Mouse (Mus musculus): ENCODE results near the gene Ptov1. TPM values are rescaled to one million over a fixed set of nuclear protein-coding genes. Genes with fewer than 3 reads are reported as not detected.

Ptov1 gene
- polyA plus RNA-seq, 1 experiment, result 66.2 TPM

- Histone ChIP-seq H3K4me1 (ENCODE audit: control insufficient read depth, insufficient read depth, insufficient read length) (peaks cover 13% of the 10 kb centered on the region; the same call in 1 of the 2 replicates), H3K36me3 (ENCODE audit: control insufficient read depth, insufficient read depth, low read length) (no peaks in the 10 kb centered on the region), H3K27me3 (ENCODE audit: control insufficient read depth, insufficient read depth, low read length) (no peaks in the 10 kb centered on the region; the same call in 1 of the 2 replicates), H3K4me3 (ENCODE audit: extremely low read depth, insufficient read depth, insufficient read length) (no peak overlapping the region), H3K27ac (ENCODE audit: insufficient read depth, low read length) (no peak overlapping the region)
- no peak for DNase-seq (ENCODE audit: low read depth in 1 of 2, low spot score in 2 of 2)
- 70% methylated on average over 1 of the region's 1 CpGs for WGBS
- no peak for TF ChIP-seq POLR2A (IDR thresholded peaks at IDR 0.05; ENCODE audit: low read depth, low read length)
- TF ChIP-seq CTCF (IDR thresholded peaks at IDR 0.05; ENCODE audit: extremely low read depth, insufficient read depth, insufficient read length, insufficient replicate concordance), result no peak
Measured at GRCm38 (mm10) chr7:44871181-44871580, 1.6 kb upstream of the Ptov1 start.

GRCm38 (mm10) chr7:44870614-44871013 lies 1.0 kb upstream of the Ptov1 start:
- H3K27me3 ChIP-seq (ENCODE audit: control insufficient read depth, insufficient read depth, low read length), result no peaks in the 10 kb centered on the region; the same call in 1 of the 2 replicates
- TF ChIP-seq CTCF (IDR thresholded peaks at IDR 0.05; ENCODE audit: extremely low read depth, insufficient read depth, insufficient read length, insufficient replicate concordance), result no peak
- TF ChIP-seq POLR2A (IDR thresholded peaks at IDR 0.05; ENCODE audit: low read depth, low read length), result no peak
- no peak for DNase-seq (ENCODE audit: low read depth in 1 of 2, low spot score in 2 of 2)
- WGBS, result 88% methylated on average over 6 of the region's 6 CpGs
- peaks cover 13% of the 10 kb centered on the region; the same call in 1 of the 2 replicates for H3K4me1 ChIP-seq (ENCODE audit: control insufficient read depth, insufficient read depth, insufficient read length)
- no peak overlapping the region for H3K27ac ChIP-seq (ENCODE audit: insufficient read depth, low read length)
- H3K4me3 ChIP-seq (ENCODE audit: extremely low read depth, insufficient read depth, insufficient read length), result no peak overlapping the region
- H3K36me3 ChIP-seq (ENCODE audit: control insufficient read depth, insufficient read depth, low read length), result no peaks in the 10 kb centered on the region

- Histone ChIP-seq H3K36me3 (ENCODE audit: control insufficient read depth, insufficient read depth, low read length) (0 out of 2 replicates have a peak, but pooled peaks cover 5% of the 10 kb centered on the region), H3K27me3 (ENCODE audit: control insufficient read depth, insufficient read depth, low read length) (no peaks in the 10 kb centered on the region; the same call in 1 of the 2 replicates), H3K4me3 (ENCODE audit: extremely low read depth, insufficient read depth, insufficient read length) (peak overlapping the region; percentile 60), H3K27ac (ENCODE audit: insufficient read depth, low read length) (peak overlapping the region; percentile 79), H3K4me1 (ENCODE audit: control insufficient read depth, insufficient read depth, insufficient read length) (peaks cover 13% of the 10 kb centered on the region; the same call in 1 of the 2 replicates)
- WGBS, result under 1% methylated on average over 103 of the region's 108 CpGs
- TF ChIP-seq POLR2A (IDR thresholded peaks at IDR 0.05; ENCODE audit: low read depth, low read length) (no peak), CTCF (IDR thresholded peaks at IDR 0.05; ENCODE audit: extremely low read depth, insufficient read depth, insufficient read length, insufficient replicate concordance) (no peak)
- no peak for DNase-seq (ENCODE audit: low read depth in 1 of 2, low spot score in 2 of 2)
Measured at GRCm38 (mm10) chr7:44868919-44869696, 480 bp downstream of the Ptov1 start.

- peak overlapping the region; percentile 60; the same call in 1 of the 2 replicates for H3K4me3 ChIP-seq (ENCODE audit: extremely low read depth, insufficient read depth, insufficient read length)
- no peaks in the 10 kb centered on the region; the same call in 1 of the 2 replicates for H3K27me3 ChIP-seq (ENCODE audit: control insufficient read depth, insufficient read depth, low read length)
- no peak overlapping the region for H3K27ac ChIP-seq (ENCODE audit: insufficient read depth, low read length)
- H3K4me1 ChIP-seq (ENCODE audit: control insufficient read depth, insufficient read depth, insufficient read length), result peaks cover 13% of the 10 kb centered on the region; the same call in 1 of the 2 replicates
- 19% methylated on average over 16 of the region's 16 CpGs for WGBS
- peaks cover 10% of the 10 kb centered on the region for H3K36me3 ChIP-seq (ENCODE audit: control insufficient read depth, insufficient read depth, low read length)
- TF ChIP-seq CTCF (IDR thresholded peaks at IDR 0.05; ENCODE audit: extremely low read depth, insufficient read depth, insufficient read length, insufficient replicate concordance) (no peak), POLR2A (IDR thresholded peaks at IDR 0.05; ENCODE audit: low read depth, low read length) (no peak)
- no peak for DNase-seq (ENCODE audit: low read depth in 1 of 2, low spot score in 2 of 2)
Measured at GRCm38 (mm10) chr7:44868465-44868864, 1.1 kb downstream of the Ptov1 start.

- peaks cover 14% of the 10 kb centered on the region for H3K36me3 ChIP-seq (ENCODE audit: control insufficient read depth, insufficient read depth, low read length)
- TF ChIP-seq POLR2A (IDR thresholded peaks at IDR 0.05; ENCODE audit: low read depth, low read length) (no peak), CTCF (IDR thresholded peaks at IDR 0.05; ENCODE audit: extremely low read depth, insufficient read depth, insufficient read length, insufficient replicate concordance) (no peak)
- no peak for DNase-seq (ENCODE audit: low read depth in 1 of 2, low spot score in 2 of 2)
- no peak overlapping the region for H3K4me3 ChIP-seq (ENCODE audit: extremely low read depth, insufficient read depth, insufficient read length)
- H3K27ac ChIP-seq (ENCODE audit: insufficient read depth, low read length), result no peak overlapping the region
- WGBS, result 77% methylated on average over 9 of the region's 9 CpGs
- no peaks in the 10 kb centered on the region; the same call in 1 of the 2 replicates for H3K27me3 ChIP-seq (ENCODE audit: control insufficient read depth, insufficient read depth, low read length)
- peaks cover 13% of the 10 kb centered on the region; the same call in 1 of the 2 replicates for H3K4me1 ChIP-seq (ENCODE audit: control insufficient read depth, insufficient read depth, insufficient read length)
Measured at GRCm38 (mm10) chr7:44867802-44868201, 1.8 kb downstream of the Ptov1 start.

- DNase-seq (ENCODE audit: low read depth in 1 of 2, low spot score in 2 of 2), result no peak
- no peak overlapping the region for H3K4me3 ChIP-seq (ENCODE audit: extremely low read depth, insufficient read depth, insufficient read length)
- peaks cover 17% of the 10 kb centered on the region for H3K36me3 ChIP-seq (ENCODE audit: control insufficient read depth, insufficient read depth, low read length)
- no peak overlapping the region for H3K27ac ChIP-seq (ENCODE audit: insufficient read depth, low read length)
- no peak for TF ChIP-seq POLR2A (IDR thresholded peaks at IDR 0.05; ENCODE audit: low read depth, low read length)
- TF ChIP-seq CTCF (IDR thresholded peaks at IDR 0.05; ENCODE audit: extremely low read depth, insufficient read depth, insufficient read length, insufficient replicate concordance), result no peak
- H3K4me1 ChIP-seq (ENCODE audit: control insufficient read depth, insufficient read depth, insufficient read length), result peaks cover 13% of the 10 kb centered on the region; the same call in 1 of the 2 replicates
- 85% methylated on average over 18 of the region's 19 CpGs for WGBS
- H3K27me3 ChIP-seq (ENCODE audit: control insufficient read depth, insufficient read depth, low read length), result no peaks in the 10 kb centered on the region; the same call in 1 of the 2 replicates
Measured at GRCm38 (mm10) chr7:44867010-44867702, 2.4 kb downstream of the Ptov1 start.
